Mouse (Mus musculus) liver, embryonic 16.5 days (tissue): ENCODE data around the gene Ngf. TPM values are rescaled to one million over a fixed set of nuclear protein-coding genes. Genes with fewer than 3 reads are reported as not detected.
A peak's percentile ranks its signal among the peaks of the same experiment; 100 is the strongest.

Experiments used
- ATAC-seq: fragments of 200-750 bp; cut with Nextera tagmentation; 2 replicates; pipeline ENCODE4 v1.8.0; 2017; ENCODE audit warnings: low read depth, mild to moderate bottlenecking, moderate number of reproducible peaks, moderate library complexity
- H3K27ac ChIP-seq: fragments of 300-500 bp; sonication (generic); 2 replicates; pipeline ENCODE4 v1.5.1; 2014; ENCODE audit warnings: mild to moderate bottlenecking, low read length
- H3K27me3 ChIP-seq: fragments of 300-500 bp; sonication (generic); 2 replicates; pipeline ENCODE4 v1.6.1; 2014; ENCODE audit warnings: low read depth, low read length, mixed read lengths; ENCODE audit not compliant: control insufficient read depth, insufficient read depth
- H3K36me3 ChIP-seq: fragments of 300-500 bp; sonication (generic); 2 replicates; pipeline ENCODE4 v1.6.1; 2014; ENCODE audit warnings: mild to moderate bottlenecking; ENCODE audit not compliant: control insufficient read depth, insufficient read depth
- H3K4me1 ChIP-seq: fragments of 300-500 bp; sonication (generic); 2 replicates; pipeline ENCODE4 v1.6.1; 2014; ENCODE audit warnings: low read depth, low read length, mixed read lengths; ENCODE audit not compliant: control insufficient read depth
- H3K4me2 ChIP-seq: fragments of 300-500 bp; sonication (generic); 2 replicates; pipeline ENCODE4 v1.6.1; 2014; ENCODE audit warnings: low read depth, low read length, mixed read lengths
- H3K4me3 ChIP-seq: fragments of 300-500 bp; sonication (generic); 2 replicates; pipeline ENCODE4 v1.5.1; 2014; ENCODE audit warnings: low read depth, mild to moderate bottlenecking, low read length
- H3K9ac ChIP-seq: fragments of 300-500 bp; sonication (generic); 2 replicates; pipeline ENCODE4 v1.6.1; 2014; ENCODE audit warnings: low read depth, low read length
- H3K9me3 ChIP-seq: fragments of 300-500 bp; sonication (generic); replicated peaks from 2 replicates; pipeline ENCODE4 v1.6.1; 2016; ENCODE audit warnings: low read length; ENCODE audit not compliant: control insufficient read depth
- WGBS: fragments of 180-500 bp; shearing (Covaris S2); extraction: QIAGEN DNeasy Blood & Tissue Kit; methylation state at CpG from one replicate; pipeline ENCODE4 v1.1.7; 2014; ENCODE audit not compliant: insufficient replicate concordance; 5-methylcytosine and 5-hydroxymethylcytosine counted together
- polyA plus RNA-seq: library from polyadenylated mRNA; unstranded; fragments of >200 nt; fragmentation: Nextera tagmentation; extraction: Ambion mirVana; gene quantifications from 2 replicates; pipeline ENCODE4 v1.2.1, GENCODE M21; 2015

The Ngf gene
- 0.57 and 0.61 TPM in 2 replicates for polyA plus RNA-seq

- H3K27ac ChIP-seq = no peak within 1 kb of the TSS
- peak within 1 kb of the TSS; percentile 13; the same call in 1 of the 2 replicates for H3K4me3 ChIP-seq
- no peaks in the 10 kb centered on the region for H3K4me1 ChIP-seq
- H3K27me3 ChIP-seq = peaks cover 12% of the 10 kb centered on the region
- no peak within 1 kb of the TSS for H3K9ac ChIP-seq
- ATAC-seq = no peak
- H3K36me3 ChIP-seq = no peaks in the 10 kb centered on the region
- 4% methylated on average over 43 of the region's 43 CpGs for WGBS
- H3K9me3 ChIP-seq = no peaks in the 10 kb centered on the region
- no peak within 1 kb of the TSS for H3K4me2 ChIP-seq
Measured at GRCm38 (mm10) chr3:102469713-102470448, at the start of gene Ngf. Ngf (plus strand) TSS chr3:102469919.

- no peak overlapping the region for H3K4me2 ChIP-seq
- ATAC-seq = no peak
Measured at GRCm38 (mm10) chr3:102445567-102445966, 24.2 kb upstream of the Ngf start.

GRCm38 (mm10) chr3:102446691-102447090, 23.0 kb upstream of the Ngf start:
- H3K27me3 ChIP-seq = no peaks in the 10 kb centered on the region
- H3K4me3 ChIP-seq = no peak overlapping the region
- no peak overlapping the region for H3K4me2 ChIP-seq
- no peaks in the 10 kb centered on the region for H3K36me3 ChIP-seq
- H3K27ac ChIP-seq = no peak overlapping the region
- 48% methylated on average over 4 of the region's 4 CpGs for WGBS
- no peak overlapping the region for H3K9ac ChIP-seq
- H3K4me1 ChIP-seq = no peaks in the 10 kb centered on the region
- no peak for ATAC-seq
- H3K9me3 ChIP-seq = 0 out of 2 replicates have a peak, but pooled peaks cover 4% of the 10 kb centered on the region

More at GRCm38 (mm10) chr3:102445567-102445966, 24.2 kb upstream of the Ngf start:
- Histone ChIP-seq H3K4me3 (no peak overlapping the region), H3K9me3 (0 out of 2 replicates have a peak, but pooled peaks cover 4% of the 10 kb centered on the region), H3K27me3 (no peaks in the 10 kb centered on the region), H3K4me1 (no peaks in the 10 kb centered on the region), H3K27ac (no peak overlapping the region), H3K36me3 (no peaks in the 10 kb centered on the region), H3K9ac (no peak overlapping the region)
- 64% methylated on average over 3 of the region's 3 CpGs for WGBS

GRCm38 (mm10) chr3:102454566-102454965, 15.2 kb upstream of the Ngf start:
- WGBS = 48% methylated on average over 6 of the region's 6 CpGs
- no peak overlapping the region for H3K27ac ChIP-seq
- no peaks in the 10 kb centered on the region for H3K27me3 ChIP-seq
- H3K4me2 ChIP-seq = no peak overlapping the region
- no peaks in the 10 kb centered on the region for H3K36me3 ChIP-seq
- H3K4me1 ChIP-seq = no peaks in the 10 kb centered on the region
- H3K9me3 ChIP-seq = no peaks in the 10 kb centered on the region
- H3K4me3 ChIP-seq = no peak overlapping the region
- H3K9ac ChIP-seq = no peak overlapping the region
- ATAC-seq = no peak

GRCm38 (mm10) chr3:102460528-102460927, 9.2 kb upstream of the Ngf start:
- no peaks in the 10 kb centered on the region for H3K4me1 ChIP-seq
- H3K27ac ChIP-seq = no peak overlapping the region
- H3K4me3 ChIP-seq = no peak overlapping the region
- H3K4me2 ChIP-seq = no peak overlapping the region
- no peak for ATAC-seq
- no peak overlapping the region for H3K9ac ChIP-seq
- H3K36me3 ChIP-seq = no peaks in the 10 kb centered on the region
- no peaks in the 10 kb centered on the region for H3K9me3 ChIP-seq
- H3K27me3 ChIP-seq = no peaks in the 10 kb centered on the region
- 65% methylated on average over 5 of the region's 5 CpGs for WGBS

GRCm38 (mm10) chr3:102460986-102461385, 8.7 kb upstream of the Ngf start:
- Histone ChIP-seq H3K4me2 (no peak overlapping the region), H3K4me1 (no peaks in the 10 kb centered on the region), H3K9me3 (no peaks in the 10 kb centered on the region), H3K36me3 (no peaks in the 10 kb centered on the region), H3K9ac (no peak overlapping the region), H3K4me3 (no peak overlapping the region), H3K27ac (no peak overlapping the region), H3K27me3 (no peaks in the 10 kb centered on the region)
- 71% methylated on average over 6 of the region's 6 CpGs for WGBS
- ATAC-seq = no peak

GRCm38 (mm10) chr3:102462703-102463336, 6.9 kb upstream of the Ngf start:
- no peak for ATAC-seq
- Histone ChIP-seq H3K27ac (no peak overlapping the region), H3K9me3 (no peaks in the 10 kb centered on the region), H3K4me1 (no peaks in the 10 kb centered on the region), H3K27me3 (no peaks in the 10 kb centered on the region), H3K4me3 (no peak overlapping the region), H3K9ac (no peak overlapping the region), H3K4me2 (no peak overlapping the region), H3K36me3 (no peaks in the 10 kb centered on the region)
- 48% methylated on average over 9 of the region's 9 CpGs for WGBS

- 65% methylated on average over 2 of the region's 2 CpGs for WGBS
Measured at GRCm38 (mm10) chr3:102463339-102463738, 6.4 kb upstream of the Ngf start.

GRCm38 (mm10) chr3:102466587-102466986, 3.1 kb upstream of the Ngf start:
- H3K27me3 ChIP-seq = peaks cover 12% of the 10 kb centered on the region
- no peaks in the 10 kb centered on the region for H3K9me3 ChIP-seq
- no peaks in the 10 kb centered on the region for H3K36me3 ChIP-seq
- H3K27ac ChIP-seq = no peak overlapping the region
- no peaks in the 10 kb centered on the region for H3K4me1 ChIP-seq
- WGBS = 15% methylated on average over 3 of the region's 3 CpGs
- H3K9ac ChIP-seq = no peak overlapping the region
- no peak overlapping the region for H3K4me3 ChIP-seq
- no peak overlapping the region for H3K4me2 ChIP-seq
- ATAC-seq = no peak

More at GRCm38 (mm10) chr3:102463339-102463738, 6.4 kb upstream of the Ngf start:
- Histone ChIP-seq H3K4me2 (no peak overlapping the region), H3K36me3 (no peaks in the 10 kb centered on the region), H3K4me1 (no peaks in the 10 kb centered on the region), H3K27me3 (no peaks in the 10 kb centered on the region), H3K27ac (no peak overlapping the region), H3K9me3 (no peaks in the 10 kb centered on the region), H3K9ac (no peak overlapping the region), H3K4me3 (no peak overlapping the region)
- no peak for ATAC-seq
